Mouse (Mus musculus) hindbrain, embryonic 10.5 days (tissue): ENCODE results near the gene Gnat3. TPM values are rescaled to one million over a fixed set of nuclear protein-coding genes. Genes with fewer than 3 reads are reported as not detected.
"Not testable (repeated sequence)": the region's sequence is repeated elsewhere in the genome, so short reads cannot be mapped to it uniquely, and the experiment has no call there.

Source experiments
- DNase-seq: peaks from one replicate; pipeline ENCODE4 v3.0.0-alpha.2; 2017; ENCODE audit warnings: low spot score
- H3K27ac ChIP-seq: fragments of 300-500 bp; sonication (generic); 2 replicates; pipeline ENCODE4 v1.5.1; 2016; ENCODE audit warnings: mild to moderate bottlenecking, moderate library complexity
- H3K27me3 ChIP-seq: fragments of 300-500 bp; sonication (generic); 2 replicates; pipeline ENCODE4 v1.6.1; 2016; ENCODE audit warnings: mild to moderate bottlenecking; ENCODE audit not compliant: poor library complexity, insufficient read depth, severe bottlenecking
- H3K36me3 ChIP-seq: fragments of 300-500 bp; sonication (generic); 2 replicates; pipeline ENCODE4 v1.6.1; 2016; ENCODE audit warnings: mild to moderate bottlenecking, moderate library complexity
- H3K4me1 ChIP-seq: fragments of 300-500 bp; sonication (generic); replicated peaks from 2 replicates; pipeline ENCODE4 v1.6.1; 2016; ENCODE audit warnings: mild to moderate bottlenecking
- H3K4me3 ChIP-seq: fragments of 300-500 bp; sonication (generic); 2 replicates; pipeline ENCODE4 v1.5.1; 2016; ENCODE audit warnings: mild to moderate bottlenecking, moderate library complexity
- H3K9me3 ChIP-seq: fragments of 300-500 bp; sonication (generic); 2 replicates; pipeline ENCODE4 v1.6.1; 2016; ENCODE audit warnings: mild to moderate bottlenecking, moderate library complexity
- WGBS: fragments of 180-500 bp; shearing (Covaris S2); methylation state at CpG from one replicate; pipeline ENCODE4 v1.1.7; 2016; 5-methylcytosine and 5-hydroxymethylcytosine counted together
- polyA plus RNA-seq: library from polyadenylated mRNA; unstranded; fragments of >200 nt; fragmentation: Nextera tagmentation; extraction: Ambion mirVana; gene quantifications from 2 replicates; pipeline ENCODE4 v1.2.1, GENCODE M21; 2016

Gene Gnat3
- polyA plus RNA-seq = 0.77 and 2.4 TPM in 2 replicates

DNA sequence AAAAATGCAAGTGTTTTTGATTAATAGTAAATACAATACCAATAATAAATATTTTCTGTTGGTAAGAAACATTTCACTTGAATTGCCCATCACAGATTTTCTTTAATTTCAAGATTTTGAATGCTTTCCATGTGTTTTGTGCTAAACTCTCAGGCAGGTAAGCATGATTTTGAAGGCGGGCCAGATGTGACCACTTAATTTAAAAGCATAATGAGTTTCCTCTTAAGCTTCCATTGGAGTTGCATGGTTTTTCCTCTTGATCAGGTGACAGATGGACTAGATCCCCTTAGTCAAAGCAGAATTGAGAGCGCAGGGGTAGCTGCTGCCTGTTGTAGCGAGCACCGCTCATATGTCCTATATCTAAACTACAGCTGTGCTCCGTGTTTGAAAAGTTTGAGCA is at the start of gene Gnat3:
Gene Gnat3, plus strand, starts transcription at position 301 of the 400 bp plus-strand sequence.
- Histone ChIP-seq H3K27me3 (no peaks in the 10 kb centered on the region), H3K27ac (no peak within 1 kb of the TSS), H3K36me3 (no peaks in the 10 kb centered on the region), H3K9me3 (no peaks in the 10 kb centered on the region), H3K4me1 (no peaks in the 10 kb centered on the region), H3K4me3 (no peak within 1 kb of the TSS)
- no peak for DNase-seq
- 89% methylated on average over 5 of the region's 5 CpGs for WGBS

DNA sequence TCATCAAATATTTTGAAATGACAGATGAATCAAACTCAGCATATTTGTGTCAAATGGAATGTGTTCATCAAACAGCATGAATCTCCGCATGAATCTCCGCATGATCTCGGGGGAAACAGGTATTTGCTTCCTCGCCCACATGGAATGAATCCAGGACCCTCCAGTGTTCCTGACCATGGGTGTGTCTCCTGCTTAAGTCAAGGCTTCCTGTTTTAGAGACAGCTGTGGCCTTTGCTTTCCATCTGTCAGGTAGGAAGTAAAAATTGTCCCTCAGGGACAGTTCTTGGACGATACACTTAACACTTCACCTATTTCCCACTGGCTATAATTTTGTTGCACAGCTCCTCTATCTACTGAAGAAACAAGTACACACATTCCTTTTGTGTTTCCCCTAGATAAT is 43.4 kb upstream of the Gnat3 start:
- H3K27ac ChIP-seq = no peak overlapping the region
- no peaks in the 10 kb centered on the region for H3K36me3 ChIP-seq
- no peak for DNase-seq
- H3K4me1 ChIP-seq = no peaks in the 10 kb centered on the region
- H3K9me3 ChIP-seq = no peaks in the 10 kb centered on the region
- 83% methylated on average over 5 of the region's 5 CpGs for WGBS
- no peak overlapping the region for H3K4me3 ChIP-seq
- H3K27me3 ChIP-seq = no peaks in the 10 kb centered on the region

DNA sequence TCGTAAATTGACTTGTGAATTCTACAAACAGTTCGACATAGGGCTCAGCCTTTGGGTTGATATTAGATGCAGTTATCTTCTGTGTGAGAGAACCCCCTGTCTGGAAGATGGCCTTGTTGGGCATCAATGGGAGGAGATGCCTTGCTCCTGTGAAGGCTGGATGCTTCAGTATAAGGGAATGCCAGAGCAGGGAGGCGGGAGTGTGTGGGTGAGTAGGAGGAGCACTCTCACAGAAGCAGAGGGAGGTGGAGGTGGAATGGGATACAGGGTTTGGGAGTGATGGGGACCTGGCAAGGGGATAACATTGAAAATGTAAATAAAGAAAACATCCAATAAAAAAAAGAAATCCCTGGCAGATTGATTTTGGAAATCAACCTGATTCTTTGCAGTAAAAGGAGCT is 38.7 kb upstream of the Gnat3 start:
- Histone ChIP-seq H3K27ac (no peak overlapping the region), H3K36me3 (no peaks in the 10 kb centered on the region), H3K4me3 (no peak overlapping the region), H3K27me3 (no peaks in the 10 kb centered on the region), H3K9me3 (no peaks in the 10 kb centered on the region), H3K4me1 (peaks cover 9% of the 10 kb centered on the region; the same call in 1 of the 2 replicates)
- DNase-seq = no peak
- WGBS = 77% methylated on average over 3 of the region's 3 CpGs

DNA sequence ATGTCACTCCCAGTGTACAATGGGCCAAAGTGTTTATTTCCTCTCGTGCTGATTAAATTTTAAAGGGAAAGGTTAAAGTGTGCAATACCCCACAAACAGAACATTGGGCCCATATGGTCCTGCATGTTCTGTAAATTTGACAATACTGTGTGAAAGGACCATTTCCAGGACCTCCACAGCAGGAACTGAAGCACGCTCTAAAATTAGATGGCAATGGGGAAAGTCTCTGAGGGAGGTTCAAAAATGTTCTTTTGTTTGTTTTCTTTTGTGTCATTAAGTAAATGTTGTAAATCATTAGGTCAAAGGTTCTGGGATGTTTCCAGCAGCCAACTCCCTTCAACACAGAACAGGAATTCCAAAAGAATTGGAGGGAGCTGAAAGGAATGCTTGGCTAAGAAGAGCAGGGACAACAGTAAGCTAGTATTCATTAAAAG is 38.2 kb upstream of the Gnat3 start:
- H3K4me1 ChIP-seq = peaks cover 9% of the 10 kb centered on the region; the same call in 1 of the 2 replicates
- H3K27me3 ChIP-seq = no peaks in the 10 kb centered on the region
- no peaks in the 10 kb centered on the region for H3K9me3 ChIP-seq
- WGBS = 50% methylated on average over 2 of the region's 2 CpGs
- H3K27ac ChIP-seq = no peak overlapping the region
- DNase-seq = no peak
- no peaks in the 10 kb centered on the region for H3K36me3 ChIP-seq
- H3K4me3 ChIP-seq = no peak overlapping the region

DNA sequence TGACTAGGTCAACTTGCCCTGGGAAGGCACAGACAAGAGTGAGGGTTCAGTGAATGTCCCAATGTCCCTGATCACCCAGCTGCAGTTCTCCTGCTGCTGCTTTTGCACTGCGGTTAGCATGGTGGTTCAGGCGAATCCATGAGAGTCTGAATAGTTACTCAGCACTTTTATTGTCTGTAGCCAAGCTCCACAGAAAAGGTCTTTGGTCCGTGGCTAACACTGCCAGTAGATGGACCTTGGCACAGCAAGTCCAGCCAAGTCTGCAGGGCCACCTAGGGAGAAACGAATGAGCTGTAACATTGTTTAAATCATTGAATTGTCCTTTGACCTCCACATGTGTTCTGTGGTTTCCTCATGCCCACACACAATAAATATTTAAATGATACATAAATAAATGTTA is 33.9 kb upstream of the Gnat3 start:
- H3K4me1 ChIP-seq = peaks cover 9% of the 10 kb centered on the region; the same call in 1 of the 2 replicates
- no peak for DNase-seq
- H3K27me3 ChIP-seq = no peaks in the 10 kb centered on the region
- no peaks in the 10 kb centered on the region for H3K9me3 ChIP-seq
- WGBS = 24% methylated on average over 4 of the region's 4 CpGs
- H3K4me3 ChIP-seq = no peak overlapping the region
- no peak overlapping the region for H3K27ac ChIP-seq
- H3K36me3 ChIP-seq = no peaks in the 10 kb centered on the region

DNA sequence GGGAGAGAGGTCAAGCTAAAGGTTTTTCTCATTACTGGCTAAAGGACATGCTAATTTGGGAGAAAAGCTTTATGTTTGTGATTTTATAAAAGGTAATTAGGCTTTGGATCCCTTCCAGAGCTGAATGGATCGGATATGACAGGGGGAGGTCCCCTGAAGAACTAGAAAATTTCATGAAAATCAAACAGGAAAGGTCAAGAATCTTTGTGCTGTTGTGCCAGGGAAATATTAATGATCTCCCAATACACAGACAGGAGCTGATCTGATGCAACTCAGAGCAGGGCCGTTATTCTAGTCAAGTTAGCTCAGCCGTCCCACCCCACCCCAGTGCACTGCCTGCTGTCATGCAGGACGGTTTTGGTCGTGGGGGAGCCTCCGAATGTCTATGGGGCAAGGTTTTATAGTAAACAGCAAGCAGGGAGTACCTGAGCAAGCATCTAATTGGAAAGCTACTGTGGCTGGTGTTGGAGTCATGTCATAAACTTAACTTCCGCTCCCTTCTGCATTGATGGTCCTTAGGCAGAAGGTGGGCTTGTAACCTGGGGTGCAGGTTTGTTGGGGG is 33.3 kb upstream of the Gnat3 start:
- no peak for DNase-seq
- Histone ChIP-seq H3K4me3 (no peak overlapping the region), H3K4me1 (peaks cover 8% of the 10 kb centered on the region; the same call in 1 of the 2 replicates), H3K36me3 (no peaks in the 10 kb centered on the region), H3K27me3 (no peaks in the 10 kb centered on the region), H3K9me3 (no peaks in the 10 kb centered on the region), H3K27ac (no peak overlapping the region)
- WGBS = 66% methylated on average over 7 of the region's 7 CpGs

DNA sequence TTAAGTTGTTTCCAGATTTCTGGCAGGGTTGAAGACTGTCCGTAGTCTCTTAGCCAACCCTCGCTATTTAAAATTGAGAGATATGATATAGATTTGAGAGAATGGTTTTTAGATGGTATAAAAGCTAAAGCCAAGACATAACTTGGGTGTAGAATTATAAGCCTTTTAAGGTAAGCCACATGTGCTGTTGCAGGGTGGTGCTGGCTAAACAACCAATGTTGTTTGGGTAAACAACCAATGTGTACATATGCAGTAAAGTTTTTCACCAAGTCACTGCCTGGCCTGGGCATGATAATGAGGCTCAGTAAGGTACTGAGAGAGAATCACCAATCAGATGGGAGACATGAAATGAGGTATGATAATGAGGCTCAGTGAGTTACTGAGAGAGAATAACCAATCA is 30.8 kb upstream of the Gnat3 start:
- H3K4me3 ChIP-seq, H3K27me3 ChIP-seq, H3K4me1 ChIP-seq, H3K27ac ChIP-seq, H3K36me3 ChIP-seq, H3K9me3 ChIP-seq, DNase-seq: not testable (repeated sequence)
- 94% methylated on average over 2 of the region's 2 CpGs for WGBS

DNA sequence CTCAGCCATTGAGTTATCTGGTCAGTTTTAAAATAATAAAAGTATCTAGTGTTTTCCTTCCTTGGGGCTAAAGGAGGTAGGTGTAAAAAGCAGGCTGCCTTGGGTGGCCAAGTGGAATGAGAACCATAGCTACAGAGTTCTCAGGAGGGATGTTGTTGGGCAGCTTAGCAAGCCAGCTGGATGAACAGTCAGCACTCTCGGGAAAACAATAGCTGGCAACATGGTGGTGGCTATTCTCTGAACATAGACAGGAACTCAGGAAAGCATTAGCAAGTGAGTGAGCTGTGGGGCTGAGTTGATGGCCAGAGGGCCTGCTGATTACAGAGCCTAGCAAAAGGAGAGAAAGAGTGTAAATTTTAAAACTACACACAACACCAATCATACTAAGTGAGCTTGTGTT is 27.8 kb upstream of the Gnat3 start:
- Histone ChIP-seq H3K27me3 (no peaks in the 10 kb centered on the region), H3K9me3 (no peaks in the 10 kb centered on the region), H3K36me3 (no peaks in the 10 kb centered on the region), H3K4me1 (no peaks in the 10 kb centered on the region), H3K27ac (no peak overlapping the region), H3K4me3 (no peak overlapping the region)
- no peak for DNase-seq
- WGBS = 55% methylated on average over 1 of the region's 1 CpGs

DNA sequence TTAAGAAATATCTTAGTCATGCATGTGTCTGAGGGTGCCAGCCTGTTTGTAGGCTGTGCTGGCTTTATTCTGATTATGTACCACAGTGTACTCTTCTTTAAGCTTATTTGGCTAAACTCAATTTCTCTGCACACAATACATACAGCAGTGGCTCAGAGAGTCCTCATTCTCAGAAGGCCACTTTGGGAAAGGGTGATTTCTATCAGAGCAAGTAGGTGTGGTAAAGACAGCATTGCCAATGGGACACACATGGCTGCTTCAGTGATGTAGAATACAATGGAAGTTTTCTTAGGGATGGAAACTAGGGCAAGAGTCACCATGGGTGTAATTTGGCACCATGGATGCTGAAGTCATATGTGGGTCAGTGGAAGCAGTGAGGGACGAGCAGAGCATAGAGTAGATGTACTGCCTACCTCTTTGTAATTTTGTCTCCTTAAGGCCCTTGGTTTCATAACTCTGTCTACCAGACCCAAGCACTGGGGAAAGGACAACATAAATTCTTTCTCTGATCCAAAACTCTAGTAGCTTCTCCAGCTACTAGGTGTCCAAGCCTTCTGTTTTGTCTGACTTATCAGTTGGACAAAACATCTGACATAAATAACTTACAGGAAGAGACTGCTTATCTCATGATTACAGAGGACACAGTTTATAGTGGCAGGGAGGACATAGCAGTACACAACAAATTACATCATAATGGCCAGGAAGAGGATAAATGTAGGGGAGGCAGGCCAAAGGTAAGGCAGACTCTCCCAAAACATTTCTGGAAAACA is 24.0 kb upstream of the Gnat3 start:
- H3K9me3 ChIP-seq = no peaks in the 10 kb centered on the region
- no peak for DNase-seq
- no peak overlapping the region for H3K27ac ChIP-seq
- no peaks in the 10 kb centered on the region for H3K27me3 ChIP-seq
- H3K4me3 ChIP-seq = no peak overlapping the region
- no peaks in the 10 kb centered on the region for H3K36me3 ChIP-seq
- no peaks in the 10 kb centered on the region for H3K4me1 ChIP-seq
- 65% methylated on average over 1 of the region's 1 CpGs for WGBS

DNA sequence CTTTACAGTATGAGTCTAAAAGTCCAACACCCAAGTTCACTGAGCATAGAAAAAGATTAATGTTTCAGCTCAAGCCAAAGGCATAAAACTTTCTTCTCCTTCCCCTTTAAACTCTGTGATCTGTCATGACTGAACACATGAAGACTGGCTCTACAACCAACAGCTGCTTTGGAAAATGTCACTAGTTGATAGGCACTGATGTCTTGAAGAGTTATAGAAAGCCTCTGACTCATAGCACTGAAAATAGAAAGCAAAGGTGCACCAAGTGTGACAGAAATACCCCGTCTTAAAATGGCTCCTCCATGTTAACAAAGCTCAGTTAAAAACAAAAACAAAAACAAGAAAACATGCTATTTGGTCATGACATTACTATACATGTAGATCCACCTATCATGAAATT is 5.9 kb upstream of the Gnat3 start:
- Histone ChIP-seq H3K27me3 (no peaks in the 10 kb centered on the region), H3K27ac (no peak overlapping the region), H3K36me3 (no peaks in the 10 kb centered on the region), H3K9me3 (no peaks in the 10 kb centered on the region), H3K4me1 (no peaks in the 10 kb centered on the region), H3K4me3 (no peak overlapping the region)
- 86% methylated on average over 1 of the region's 1 CpGs for WGBS
- no peak for DNase-seq

DNA sequence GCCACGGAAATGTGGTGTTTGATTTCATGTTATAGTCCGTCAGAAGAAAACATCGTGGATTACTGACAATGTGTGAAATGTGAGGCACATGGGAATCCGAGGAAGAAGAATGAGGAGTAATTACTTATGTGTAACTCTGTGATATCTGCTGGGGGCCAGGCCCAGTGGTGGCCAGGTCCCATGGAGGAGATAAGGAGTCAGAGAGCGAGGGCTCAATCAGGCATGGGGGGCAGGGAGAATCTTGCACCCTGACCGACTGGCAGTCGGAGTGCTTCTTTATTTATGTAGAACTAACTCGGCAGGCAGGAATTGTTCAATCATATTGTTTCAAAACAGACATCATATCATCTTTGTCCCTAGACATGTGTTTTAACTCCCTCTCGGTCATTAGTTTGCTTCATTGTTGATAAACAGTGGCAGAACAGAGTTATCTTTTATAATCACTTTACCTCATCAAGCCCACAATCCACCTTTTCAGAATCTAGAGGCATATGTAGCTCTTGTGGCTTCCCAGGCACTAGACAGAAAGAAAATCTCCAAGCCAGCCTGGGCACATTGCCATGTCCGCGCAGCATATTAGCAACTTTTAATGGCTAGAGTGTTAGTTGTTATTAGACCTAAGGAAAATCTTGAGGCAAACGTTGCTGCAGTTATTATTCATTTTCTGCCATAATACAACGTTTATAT is 7.5 kb downstream of the Gnat3 start:
- Histone ChIP-seq H3K27ac (no peak overlapping the region), H3K4me1 (no peaks in the 10 kb centered on the region), H3K27me3 (no peaks in the 10 kb centered on the region), H3K36me3 (no peaks in the 10 kb centered on the region), H3K9me3 (no peaks in the 10 kb centered on the region), H3K4me3 (no peak overlapping the region)
- WGBS = 87% methylated on average over 13 of the region's 13 CpGs
- no peak for DNase-seq

DNA sequence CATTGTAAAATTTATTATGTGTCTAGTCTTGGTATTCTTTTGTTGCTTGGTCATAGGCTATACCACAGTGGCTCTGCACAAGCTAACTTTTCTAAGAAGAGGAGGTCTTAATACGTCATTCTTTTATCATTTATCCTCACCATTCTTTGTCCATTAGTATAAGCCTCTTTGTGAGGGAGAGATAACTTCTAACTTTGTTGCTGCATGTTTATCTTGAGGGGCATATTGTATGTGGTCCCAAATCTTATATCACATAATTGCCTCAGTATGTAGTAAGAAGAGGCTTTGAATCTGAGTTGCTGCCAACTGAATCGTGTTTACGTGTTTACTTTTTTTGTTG is 8.0 kb downstream of the Gnat3 start:
- 89% methylated on average over 3 of the region's 3 CpGs for WGBS
- H3K36me3 ChIP-seq = no peaks in the 10 kb centered on the region
- H3K27me3 ChIP-seq = no peaks in the 10 kb centered on the region
- no peaks in the 10 kb centered on the region for H3K4me1 ChIP-seq
- DNase-seq = no peak
- H3K4me3 ChIP-seq = no peak overlapping the region
- no peak overlapping the region for H3K27ac ChIP-seq
- H3K9me3 ChIP-seq = no peaks in the 10 kb centered on the region

DNA sequence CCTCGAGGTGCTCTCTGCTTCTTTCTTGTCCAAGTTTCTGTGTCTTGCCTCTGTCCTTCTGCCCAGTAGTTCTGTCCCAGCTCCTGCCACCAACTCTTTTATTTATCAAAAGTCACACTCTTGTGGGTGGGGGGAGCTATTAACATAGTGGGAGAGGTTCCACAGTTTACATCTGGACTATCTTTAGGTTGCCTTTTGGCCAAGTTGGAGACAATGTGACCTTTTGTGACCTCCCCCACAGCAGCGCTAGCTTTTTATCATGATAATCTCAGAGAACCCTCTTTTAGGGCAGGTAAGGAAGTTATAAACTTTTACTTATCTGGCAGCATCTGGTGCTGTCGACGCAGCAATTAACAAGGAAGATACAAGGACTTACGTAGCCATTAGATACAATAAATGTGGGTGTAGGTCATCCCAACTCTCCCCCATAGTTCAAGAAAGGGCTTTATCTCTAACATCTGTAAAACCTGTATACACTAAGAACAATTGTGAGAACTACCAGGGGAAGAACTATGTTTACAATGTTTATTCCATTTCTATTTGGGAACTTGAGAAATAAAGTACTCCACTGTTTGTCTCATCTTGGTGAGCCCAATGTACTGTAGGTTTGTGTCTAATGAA is 18.3 kb downstream of the Gnat3 start:
- Histone ChIP-seq H3K36me3 (no peaks in the 10 kb centered on the region), H3K9me3 (no peaks in the 10 kb centered on the region), H3K27ac (no peak overlapping the region), H3K4me1 (no peaks in the 10 kb centered on the region), H3K4me3 (no peak overlapping the region), H3K27me3 (no peaks in the 10 kb centered on the region)
- 89% methylated on average over 5 of the region's 5 CpGs for WGBS
- no peak for DNase-seq
